12 mouse cellular contexts compared by ENCODE assay signal in the genomic region with DNA sequence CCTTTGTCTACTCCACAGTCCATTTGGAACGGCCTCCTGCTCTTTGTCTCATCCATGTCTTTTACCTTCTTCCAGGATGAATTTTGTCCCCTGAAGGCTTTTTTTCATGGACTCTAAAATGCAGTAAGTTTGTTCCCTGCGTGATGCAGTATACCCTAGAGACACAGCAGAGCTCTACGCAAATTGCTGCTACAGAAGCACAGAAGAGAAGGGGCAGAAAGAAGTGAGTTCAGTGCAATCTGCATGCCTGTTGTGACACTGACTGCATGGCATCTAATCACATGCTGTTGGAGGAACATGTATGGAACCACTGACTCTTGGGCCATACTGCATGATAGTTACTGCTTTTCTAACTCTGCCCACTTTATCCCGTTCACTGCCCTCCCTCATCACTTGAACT.
DNase-seq lines count a peak whose midpoint lies in the region; ATAC-seq and TF ChIP-seq lines count a peak whose summit lies in the region.
"Had no signal": no experiment of that assay in that cellular context is flagged by ENCODE, and none has a peak within 500 bp of the region (broad histone marks: within the 10 kb centered on the region; RNA-seq: fewer than 3 reads in every experiment).

No protein-coding gene starts in this region.

- no peak for ATAC-seq in heart, embryonic 15.5 days (replicated peaks; ENCODE audit: insufficient number of reproducible peaks, insufficient read depth, low FRiP score, low read depth)
- ATAC-seq in forebrain, embryonic 14.5 days, result peak; percentile 9; the same call in 1 of the 2 replicates
- ATAC-seq in forebrain, postnatal 0 days, result no peak
- peak; percentile 2; the same call in 1 of the 2 replicates for ATAC-seq in midbrain, embryonic 15.5 days (replicated peaks)

- peak overlapping the region; percentile 32 for H3K4me2 ChIP-seq in heart, embryonic 15.5 days
- no peak overlapping the region for H3K4me2 ChIP-seq in forebrain, embryonic 14.5 days (ENCODE audit: low read length)
- no peak overlapping the region for H3K4me2 ChIP-seq in forebrain, postnatal 0 days (ENCODE audit: low read depth)
- no peak overlapping the region for H3K4me2 ChIP-seq in midbrain, embryonic 15.5 days
- H3K4me2 ChIP-seq: embryonic facial prominence, embryonic 13.5 days; kidney, embryonic 15.5 days; liver, embryonic 11.5 days; lung, embryonic 15.5 days had no signal

- no peak for TF ChIP-seq CTCF in forebrain, postnatal 0 days (IDR thresholded peaks at IDR 0.05; ENCODE audit: low read depth)

- intact Hi-C loops in heart, postnatal 10 days (cut with DNase I), result loop anchor here (5.0 to 10.0 kb wide), 5 partner anchors 365 to 1223 kb away; no protein-coding TSS in a partner anchor

- H3K27me3 ChIP-seq in heart, embryonic 15.5 days, result no peaks in the 10 kb centered on the region
- H3K27me3 ChIP-seq in forebrain, embryonic 14.5 days (replicated peaks; ENCODE audit: control insufficient read depth, insufficient read depth, low read length), result no peaks in the 10 kb centered on the region
- no peaks in the 10 kb centered on the region for H3K27me3 ChIP-seq in forebrain, postnatal 0 days (ENCODE audit: insufficient read depth, low read length)
- H3K27me3 ChIP-seq in midbrain, embryonic 15.5 days (replicated peaks), result no peaks in the 10 kb centered on the region
- H3K27me3 ChIP-seq: embryonic facial prominence, embryonic 13.5 days; lung, embryonic 15.5 days had no signal

- H3K9ac ChIP-seq in heart, embryonic 15.5 days, result no peak overlapping the region
- H3K9ac ChIP-seq in forebrain, embryonic 14.5 days (ENCODE audit: low read length), result no peak overlapping the region
- H3K9ac ChIP-seq in forebrain, postnatal 0 days, result no peak overlapping the region
- no peak overlapping the region for H3K9ac ChIP-seq in midbrain, embryonic 15.5 days
- H3K9ac ChIP-seq: embryonic facial prominence, embryonic 13.5 days; kidney, embryonic 15.5 days; lung, embryonic 15.5 days had no signal

- H3K27ac ChIP-seq in heart, embryonic 15.5 days, result peak overlapping the region; percentile 57
- peak overlapping the region; percentile 62; the same call in 1 of the 2 replicates for H3K27ac ChIP-seq in forebrain, embryonic 14.5 days (ENCODE audit: low read depth, low read length)
- peak overlapping the region; percentile 50; the same call in 1 of the 2 replicates for H3K27ac ChIP-seq in forebrain, postnatal 0 days (ENCODE audit: low read depth, low read length)
- H3K27ac ChIP-seq in midbrain, embryonic 15.5 days, result peak overlapping the region; percentile 56
- H3K27ac ChIP-seq: embryonic facial prominence, embryonic 13.5 days; kidney, embryonic 15.5 days; lung, embryonic 15.5 days had no signal

- H3K9me3 ChIP-seq in heart, embryonic 15.5 days (replicated peaks), result no peaks in the 10 kb centered on the region
- H3K9me3 ChIP-seq in forebrain, embryonic 14.5 days (replicated peaks; ENCODE audit: control insufficient read depth, low read length), result no peaks in the 10 kb centered on the region
- H3K9me3 ChIP-seq in forebrain, postnatal 0 days (ENCODE audit: low read length), result no peaks in the 10 kb centered on the region
- no peaks in the 10 kb centered on the region for H3K9me3 ChIP-seq in midbrain, embryonic 15.5 days
- H3K9me3 ChIP-seq: embryonic facial prominence, embryonic 13.5 days; kidney, embryonic 15.5 days; lung, embryonic 15.5 days had no signal

- no peaks in the 10 kb centered on the region for H3K36me3 ChIP-seq in heart, embryonic 15.5 days
- H3K36me3 ChIP-seq in forebrain, embryonic 14.5 days (ENCODE audit: control insufficient read depth, insufficient read depth, low read length), result no peaks in the 10 kb centered on the region
- H3K36me3 ChIP-seq in forebrain, postnatal 0 days (ENCODE audit: insufficient read depth), result no peaks in the 10 kb centered on the region
- H3K36me3 ChIP-seq in midbrain, embryonic 15.5 days (replicated peaks), result no peaks in the 10 kb centered on the region
- H3K36me3 ChIP-seq: embryonic facial prominence, embryonic 13.5 days; kidney, embryonic 15.5 days; lung, embryonic 15.5 days had no signal

- no peak for DNase-seq in heart, postnatal 10 days
- no peak for DNase-seq in forebrain, embryonic 14.5 days (ENCODE audit: low spot score)
- no peak for DNase-seq in forebrain, postnatal 0 days
- no peak for DNase-seq in kidney, postnatal 4 days
- DNase-seq in cerebellum, postnatal 36 days, result no peak
- DNase-seq: adrenal gland, postnatal 25 days had no signal

- H3K4me3 ChIP-seq in heart, embryonic 15.5 days, result no peak overlapping the region
- no peak overlapping the region for H3K4me3 ChIP-seq in forebrain, embryonic 14.5 days (ENCODE audit: low read depth, low read length)
- no peak overlapping the region for H3K4me3 ChIP-seq in forebrain, postnatal 0 days (ENCODE audit: low read depth, low read length)
- no peak overlapping the region for H3K4me3 ChIP-seq in midbrain, embryonic 15.5 days
- H3K4me3 ChIP-seq: embryonic facial prominence, embryonic 13.5 days; kidney, embryonic 15.5 days; lung, embryonic 15.5 days had no signal

- no peaks in the 10 kb centered on the region for H3K4me1 ChIP-seq in heart, embryonic 15.5 days (replicated peaks)
- H3K4me1 ChIP-seq in forebrain, embryonic 14.5 days (ENCODE audit: control insufficient read depth, insufficient read depth, low read length), result 0 out of 2 replicates have a peak, but pooled peaks cover 3% of the 10 kb centered on the region
- H3K4me1 ChIP-seq in forebrain, postnatal 0 days (ENCODE audit: insufficient read depth), result no peaks in the 10 kb centered on the region
- peaks cover 8% of the 10 kb centered on the region; the same call in 1 of the 2 replicates for H3K4me1 ChIP-seq in midbrain, embryonic 15.5 days
- H3K4me1 ChIP-seq: embryonic facial prominence, embryonic 13.5 days; kidney, embryonic 15.5 days; lung, embryonic 15.5 days had no signal

- 49% methylated on average over 4 of the region's 4 CpGs for WGBS in heart, embryonic 15.5 days
- WGBS in forebrain, embryonic 14.5 days, result 70% methylated on average over 4 of the region's 4 CpGs
- WGBS in forebrain, postnatal 0 days, result 45% methylated on average over 4 of the region's 4 CpGs
- WGBS in midbrain, embryonic 15.5 days, result 51% methylated on average over 4 of the region's 4 CpGs

Comparison
In these comparisons a context has a peak if more than half of its experiments do, and no peak if none do; other contexts are left out.
1. ATAC-seq: peak in forebrain, embryonic 14.5 days (single experiment) and midbrain, embryonic 15.5 days (single experiment); none in heart, embryonic 15.5 days (single experiment) and forebrain, postnatal 0 days (single experiment).
2. Peak in every context shown above with its lines, with median percentiles within 50 percentile points of each other: H3K27ac ChIP-seq.